Mouse (Mus musculus): ENCODE measurements around the gene Taf6l. TPM values are rescaled to one million over a fixed set of nuclear protein-coding genes. Genes with fewer than 3 reads are reported as not detected.
"Not testable (repeated sequence)": the region's sequence is repeated elsewhere in the genome, so short reads cannot be mapped to it uniquely, and the experiment has no call there.

Taf6l gene
- polyA plus RNA-seq, 1 experiment from 2014 or later, result 32.4 TPM

DNA sequence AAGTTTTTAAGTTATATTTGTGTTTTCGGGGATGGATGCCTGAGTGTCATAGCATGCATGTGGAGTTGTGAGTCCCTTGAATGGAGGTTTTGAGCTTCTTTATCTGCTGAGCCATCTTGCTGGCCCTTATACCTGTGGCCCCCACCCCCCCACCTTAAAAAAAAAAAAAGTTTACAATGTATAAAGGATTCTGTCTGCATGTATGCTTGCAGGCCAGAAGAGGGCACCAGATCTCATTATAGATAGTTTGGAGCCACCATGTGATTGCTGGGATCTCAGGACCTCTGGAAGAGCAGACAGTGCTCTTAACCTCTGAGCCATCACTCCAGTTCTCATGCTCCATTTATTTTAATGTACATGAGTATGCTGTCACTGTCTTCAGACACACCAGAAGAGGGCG, 38.8 kb downstream of the Taf6l start:
- ATAC-seq (ENCODE audit: low FRiP score), result no peak
- Histone ChIP-seq H3K4me1 (peaks cover 9% of the 10 kb centered on the region), H3K9ac (no peak overlapping the region), H3K4me2 (replicated peaks) (no peak overlapping the region), H3K27me3 (no peaks in the 10 kb centered on the region), H3K4me3 (no peak overlapping the region), H3K27ac (no peak overlapping the region), H3K36me3 (peaks cover 78% of the 10 kb centered on the region), H3K9me3 (replicated peaks) (no peaks in the 10 kb centered on the region)
- WGBS, result 71% methylated on average over 2 of the region's 2 CpGs

DNA sequence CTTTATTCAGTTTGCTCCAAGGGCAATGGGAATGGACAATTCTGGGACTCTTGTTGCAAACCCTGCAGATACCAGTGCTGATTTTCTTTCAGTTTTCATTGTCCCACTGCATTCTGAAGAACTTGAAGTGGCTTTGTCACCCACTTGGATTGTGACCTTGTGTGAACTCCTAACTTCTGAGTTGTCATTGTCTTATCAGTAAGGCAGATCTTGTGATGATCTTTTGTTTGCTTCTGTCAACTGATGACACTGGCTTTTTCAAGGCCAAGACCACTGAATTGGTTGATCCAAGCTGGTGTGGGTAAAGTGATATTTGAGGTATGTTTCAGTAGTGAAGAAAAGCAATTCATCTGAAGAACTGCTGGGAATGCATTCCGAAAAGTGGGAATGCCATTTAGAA, 40.8 kb downstream of the Taf6l start:
- Histone ChIP-seq H3K27me3 (no peaks in the 10 kb centered on the region), H3K9ac (no peak overlapping the region), H3K27ac (no peak overlapping the region), H3K4me1 (peaks cover 20% of the 10 kb centered on the region), H3K4me2 (replicated peaks) (no peak overlapping the region), H3K36me3 (peaks cover 64% of the 10 kb centered on the region), H3K4me3 (no peak overlapping the region), H3K9me3 (replicated peaks) (no peaks in the 10 kb centered on the region)
- 91% methylated on average over 1 of the region's 1 CpGs for WGBS
- ATAC-seq (ENCODE audit: low FRiP score), result no peak

DNA sequence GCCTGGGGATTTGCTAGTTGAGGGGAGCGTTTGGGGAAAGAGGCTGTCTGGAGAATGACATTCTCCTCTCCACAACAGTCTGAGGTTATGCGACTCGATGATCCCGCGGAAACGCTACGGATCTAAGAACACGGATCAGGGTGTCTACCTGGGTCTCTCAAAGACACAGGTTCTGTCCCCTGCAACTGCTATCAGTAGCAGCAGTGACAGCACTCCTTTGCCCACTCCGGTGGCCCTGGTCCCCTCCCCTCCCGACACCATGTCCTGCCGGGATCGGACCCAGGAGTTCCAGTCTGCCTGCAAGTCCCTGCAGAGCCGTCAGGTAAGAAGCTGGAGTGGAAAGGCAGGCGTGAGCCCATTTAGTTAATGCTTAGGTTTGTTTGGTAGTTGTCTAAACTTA, 44.0 kb downstream of the Taf6l start:
- Histone ChIP-seq H3K27ac (peak overlapping the region; percentile 95; the same call in 1 of the 2 replicates), H3K36me3 (peaks cover 61% of the 10 kb centered on the region)

DNA sequence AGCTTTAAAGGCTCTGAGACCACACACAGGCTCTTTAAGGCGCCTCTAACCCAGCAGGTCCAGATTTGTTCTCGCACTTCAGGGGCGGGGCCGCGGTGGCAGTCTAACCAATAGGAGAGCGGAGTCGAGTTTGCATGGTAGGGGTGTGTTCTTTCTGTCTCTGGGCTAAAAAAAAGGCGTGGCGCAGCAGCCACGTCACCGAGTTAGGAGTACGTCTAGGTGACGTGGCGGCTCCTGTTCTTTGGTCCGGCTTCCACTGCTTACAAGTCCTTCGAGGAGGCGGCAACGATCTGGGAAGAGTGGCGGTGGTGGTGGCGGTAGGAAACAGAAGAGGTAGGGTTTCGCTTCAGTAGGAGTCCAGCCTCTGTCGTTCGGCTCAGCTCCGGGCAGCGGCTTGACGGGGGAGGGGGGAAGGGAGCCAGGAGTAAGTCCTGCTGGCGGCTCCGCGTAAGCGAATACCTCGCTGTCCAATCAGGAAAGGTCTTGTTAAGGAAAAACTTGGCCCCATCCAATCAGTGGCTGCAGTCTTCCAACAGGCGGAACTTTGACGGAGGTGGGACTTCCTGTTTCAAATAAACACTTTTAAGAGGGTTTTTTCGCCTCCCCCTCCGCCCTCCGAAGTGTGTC, 44.9 kb downstream of the Taf6l start, which contains the start of gene Stx5a:
Stx5a (plus strand) TSS at position 171 of the 627 bp plus-strand sequence.
- Histone ChIP-seq H3K4me2 (replicated peaks) (peak within 1 kb of the TSS; percentile 98), H3K36me3 (peaks cover 53% of the 10 kb centered on the region), H3K4me1 (peaks cover 24% of the 10 kb centered on the region), H3K27me3 (no peaks in the 10 kb centered on the region), H3K27ac (peak within 1 kb of the TSS; percentile 95), H3K9me3 (replicated peaks) (no peaks in the 10 kb centered on the region), H3K4me3 (peak within 1 kb of the TSS; percentile 89), H3K9ac (peak within 1 kb of the TSS; percentile 89)
- WGBS, result under 1% methylated on average over 36 of the region's 36 CpGs
- ATAC-seq (ENCODE audit: low FRiP score), result peak; percentile 97

More for the DNA sequence above, 44.0 kb downstream of the Taf6l start:
- ATAC-seq (ENCODE audit: low FRiP score), result no peak
- Histone ChIP-seq H3K9ac (peak overlapping the region; percentile 89), H3K4me1 (peaks cover 22% of the 10 kb centered on the region), H3K4me3 (peak overlapping the region; percentile 89), H3K9me3 (replicated peaks) (no peaks in the 10 kb centered on the region), H3K27me3 (no peaks in the 10 kb centered on the region), H3K4me2 (replicated peaks) (peak overlapping the region; percentile 98)
- 21% methylated on average over 14 of the region's 14 CpGs for WGBS

DNA sequence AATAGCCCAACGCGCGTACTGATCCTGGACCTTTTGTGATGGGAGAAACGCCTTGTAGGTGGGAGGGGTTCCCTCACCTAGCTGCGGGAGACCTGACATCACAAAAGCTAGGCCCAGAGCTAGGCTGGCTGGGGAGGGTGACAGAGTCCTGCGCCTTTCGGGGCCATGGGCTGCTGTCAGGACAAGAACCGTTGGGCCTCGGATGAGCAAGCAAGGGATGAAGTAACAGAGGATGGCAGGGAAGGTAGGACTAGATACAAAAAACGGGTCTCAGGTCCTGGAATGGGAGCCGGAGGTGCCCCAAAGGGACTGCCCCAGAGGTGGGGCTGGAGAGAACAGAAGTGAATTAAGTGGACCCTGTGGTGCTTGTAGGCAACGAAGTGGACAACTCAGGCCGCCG, 45.6 kb downstream of the Taf6l start, which contains the start of gene 1700092M07Rik:
1700092M07Rik (plus strand) TSS at position 116 of the 400 bp plus-strand sequence.
- H3K4me3 ChIP-seq, result peak within 1 kb of the TSS; percentile 89
- WGBS, result 64% methylated on average over 14 of the region's 14 CpGs
- peaks cover 45% of the 10 kb centered on the region for H3K36me3 ChIP-seq
- H3K27ac ChIP-seq, result peak within 1 kb of the TSS; percentile 95
- H3K27me3 ChIP-seq, result no peaks in the 10 kb centered on the region
- no peaks in the 10 kb centered on the region for H3K9me3 ChIP-seq (replicated peaks)
- H3K9ac ChIP-seq, result peak within 1 kb of the TSS; percentile 89
- ATAC-seq (ENCODE audit: low FRiP score), result no peak
- peak within 1 kb of the TSS; percentile 98 for H3K4me2 ChIP-seq (replicated peaks)
- peaks cover 27% of the 10 kb centered on the region for H3K4me1 ChIP-seq

DNA sequence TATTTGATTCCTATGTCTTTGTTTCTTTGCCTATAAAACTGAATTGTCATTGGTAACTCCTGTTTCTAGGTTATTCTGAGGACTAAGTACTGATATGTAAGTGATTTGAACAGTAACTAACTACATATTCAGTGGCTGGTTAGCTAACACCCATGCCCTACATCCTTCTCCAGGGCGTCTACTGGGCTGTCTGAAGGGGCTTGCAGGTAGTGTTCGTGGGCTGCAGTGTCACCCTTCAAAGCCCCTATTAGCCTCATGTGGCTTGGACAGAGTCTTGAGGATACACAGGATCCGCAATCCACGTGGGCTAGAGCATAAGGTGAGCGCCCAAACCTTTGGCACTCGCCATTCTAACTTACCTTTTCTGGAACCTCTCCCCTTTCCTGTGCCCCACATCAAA, 46.6 kb downstream of the Taf6l start:
- 88% methylated on average over 6 of the region's 6 CpGs for WGBS
- Histone ChIP-seq H3K36me3 (peaks cover 36% of the 10 kb centered on the region), H3K4me2 (replicated peaks) (no peak overlapping the region), H3K4me3 (no peak overlapping the region), H3K9me3 (replicated peaks) (no peaks in the 10 kb centered on the region), H3K9ac (no peak overlapping the region), H3K27me3 (no peaks in the 10 kb centered on the region), H3K27ac (no peak overlapping the region), H3K4me1 (peaks cover 31% of the 10 kb centered on the region)
- no peak for ATAC-seq (ENCODE audit: low FRiP score)

DNA sequence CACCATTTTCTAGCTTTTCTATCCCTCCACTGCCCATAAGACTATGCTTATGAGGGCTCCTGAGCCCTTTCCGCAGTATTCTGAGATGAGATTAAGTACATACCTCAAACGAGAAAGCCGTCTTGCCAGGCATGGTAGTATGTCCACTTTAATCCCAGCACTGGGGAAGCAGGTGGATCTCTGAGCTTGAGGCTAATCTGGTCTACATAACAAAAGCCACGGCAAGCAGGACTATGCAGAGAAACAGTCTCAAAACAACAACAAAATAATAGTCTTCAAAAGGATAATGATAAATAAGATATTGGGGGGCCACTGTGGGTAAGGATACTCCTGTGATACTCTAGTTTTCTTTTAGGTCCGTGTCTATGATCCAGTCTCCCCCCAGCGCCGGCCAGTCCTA, 47.3 kb downstream of the Taf6l start:
- peaks cover 34% of the 10 kb centered on the region for H3K36me3 ChIP-seq
- H3K4me1 ChIP-seq, result peaks cover 31% of the 10 kb centered on the region
- ATAC-seq (ENCODE audit: low FRiP score), result no peak
- H3K27me3 ChIP-seq, result no peaks in the 10 kb centered on the region
- WGBS, result 89% methylated on average over 7 of the region's 7 CpGs
- H3K9me3 ChIP-seq (replicated peaks), result no peaks in the 10 kb centered on the region
- H3K4me2 ChIP-seq (replicated peaks), result no peak overlapping the region
- H3K4me3 ChIP-seq, result no peak overlapping the region
- no peak overlapping the region for H3K27ac ChIP-seq
- no peak overlapping the region for H3K9ac ChIP-seq

DNA sequence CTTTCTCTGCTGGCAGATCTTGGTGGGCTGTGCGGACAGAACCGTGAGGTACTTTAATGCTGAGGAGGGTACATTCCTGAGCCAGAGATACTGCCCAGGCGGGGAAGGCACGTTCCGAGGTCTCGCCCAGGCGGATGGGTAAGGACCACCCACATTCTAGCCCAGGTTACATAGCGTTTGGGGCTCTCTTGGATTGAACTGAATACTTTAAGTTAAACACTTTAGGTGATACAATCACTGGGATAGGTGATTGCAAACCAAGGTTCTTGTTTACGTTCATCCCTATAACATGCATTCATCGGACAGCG, 50.1 kb downstream of the Taf6l start:
- Histone ChIP-seq H3K4me2 (replicated peaks) (peak overlapping the region; percentile 86), H3K4me1 (peaks cover 18% of the 10 kb centered on the region), H3K27me3 (no peaks in the 10 kb centered on the region), H3K4me3 (peak overlapping the region; percentile 72), H3K27ac (peak overlapping the region; percentile 64), H3K9ac (peak overlapping the region; percentile 76), H3K36me3 (peaks cover 32% of the 10 kb centered on the region), H3K9me3 (replicated peaks) (no peaks in the 10 kb centered on the region)
- 3% methylated on average over 11 of the region's 11 CpGs for WGBS
- peak; percentile 33 for ATAC-seq (ENCODE audit: low FRiP score)

DNA sequence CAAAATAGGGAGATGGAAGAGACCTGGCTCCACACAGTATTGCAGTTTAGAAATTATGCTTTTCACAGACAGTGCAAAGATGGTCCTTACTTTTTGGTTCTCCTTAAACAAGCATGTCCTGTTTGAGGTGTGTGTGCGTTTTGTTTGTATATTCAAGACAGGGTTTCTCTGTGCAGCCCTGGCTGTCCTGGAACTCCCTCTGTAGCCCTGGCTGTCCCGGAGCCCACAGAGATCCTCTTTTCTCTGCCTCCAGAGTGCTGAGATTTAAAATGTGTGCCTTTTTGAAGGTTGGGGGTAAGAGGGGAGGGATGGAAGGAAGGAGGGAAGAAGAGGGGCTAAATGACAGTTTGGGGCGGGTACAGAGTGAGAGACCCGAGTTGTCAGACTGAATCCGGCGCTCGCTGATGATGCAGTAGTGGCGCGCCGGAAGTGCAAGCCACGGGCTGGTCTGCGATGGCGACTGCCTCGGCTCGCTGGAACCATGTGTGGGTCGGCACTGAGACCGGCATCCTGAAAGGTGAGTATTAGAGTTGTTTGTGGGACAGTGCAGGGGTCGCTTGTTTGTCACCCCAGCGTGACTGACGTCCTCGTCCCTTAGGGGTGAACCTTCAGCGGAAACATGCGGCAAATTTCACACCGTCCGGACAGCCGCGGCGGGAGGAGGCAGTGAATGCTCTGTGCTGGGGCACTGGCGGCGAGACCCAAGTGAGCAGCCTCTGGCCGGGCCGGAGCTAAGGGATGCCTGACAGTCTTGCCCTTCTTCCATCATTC, 50.6 kb downstream of the Taf6l start, which contains the start of gene Wdr74:
Wdr74 (plus strand) TSS at position 439 of the 771 bp plus-strand sequence.
- H3K27ac ChIP-seq, result peak within 1 kb of the TSS; percentile 64
- peak within 1 kb of the TSS; percentile 86 for H3K4me2 ChIP-seq (replicated peaks)
- H3K36me3 ChIP-seq, result peaks cover 31% of the 10 kb centered on the region
- H3K9ac ChIP-seq, result peak within 1 kb of the TSS; percentile 76
- no peaks in the 10 kb centered on the region for H3K9me3 ChIP-seq (replicated peaks)
- H3K4me3 ChIP-seq, result peak within 1 kb of the TSS; percentile 72
- peaks cover 13% of the 10 kb centered on the region for H3K4me1 ChIP-seq
- whole genome bisulfite sequencing, result under 1% methylated on average over 32 of the region's 32 CpGs
- no peaks in the 10 kb centered on the region for H3K27me3 ChIP-seq
- peak; percentile 95 for ATAC-seq (ENCODE audit: low FRiP score)

DNA sequence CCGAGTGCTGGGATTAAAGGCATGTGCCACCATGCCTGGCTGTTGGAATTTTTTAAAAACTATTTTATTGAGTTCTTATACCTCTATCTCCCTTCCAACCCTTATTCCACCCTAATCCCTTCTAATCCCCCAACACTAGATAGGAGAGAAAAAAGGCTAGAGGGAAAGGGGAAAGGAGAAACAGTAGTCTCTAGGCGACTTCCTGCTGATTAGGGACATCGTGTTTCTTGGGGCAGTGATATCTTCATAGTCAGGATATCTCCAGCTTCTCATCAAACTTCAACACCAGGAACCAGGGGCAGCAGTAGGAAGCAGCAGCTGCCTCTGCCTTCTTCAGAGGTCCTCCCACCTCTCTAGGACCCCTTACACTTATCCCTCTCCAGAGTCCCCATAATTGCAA, 51.9 kb downstream of the Taf6l start:
- Histone ChIP-seq H3K9me3 (replicated peaks) (no peaks in the 10 kb centered on the region), H3K36me3 (peaks cover 18% of the 10 kb centered on the region), H3K9ac (no peak overlapping the region), H3K4me1 (peaks cover 10% of the 10 kb centered on the region; the same call in 1 of the 2 replicates), H3K4me2 (replicated peaks) (no peak overlapping the region), H3K27me3 (no peaks in the 10 kb centered on the region), H3K27ac (no peak overlapping the region), H3K4me3 (no peak overlapping the region)
- WGBS, result 84% methylated on average over 3 of the region's 3 CpGs
- no peak for ATAC-seq (ENCODE audit: low FRiP score)

DNA sequence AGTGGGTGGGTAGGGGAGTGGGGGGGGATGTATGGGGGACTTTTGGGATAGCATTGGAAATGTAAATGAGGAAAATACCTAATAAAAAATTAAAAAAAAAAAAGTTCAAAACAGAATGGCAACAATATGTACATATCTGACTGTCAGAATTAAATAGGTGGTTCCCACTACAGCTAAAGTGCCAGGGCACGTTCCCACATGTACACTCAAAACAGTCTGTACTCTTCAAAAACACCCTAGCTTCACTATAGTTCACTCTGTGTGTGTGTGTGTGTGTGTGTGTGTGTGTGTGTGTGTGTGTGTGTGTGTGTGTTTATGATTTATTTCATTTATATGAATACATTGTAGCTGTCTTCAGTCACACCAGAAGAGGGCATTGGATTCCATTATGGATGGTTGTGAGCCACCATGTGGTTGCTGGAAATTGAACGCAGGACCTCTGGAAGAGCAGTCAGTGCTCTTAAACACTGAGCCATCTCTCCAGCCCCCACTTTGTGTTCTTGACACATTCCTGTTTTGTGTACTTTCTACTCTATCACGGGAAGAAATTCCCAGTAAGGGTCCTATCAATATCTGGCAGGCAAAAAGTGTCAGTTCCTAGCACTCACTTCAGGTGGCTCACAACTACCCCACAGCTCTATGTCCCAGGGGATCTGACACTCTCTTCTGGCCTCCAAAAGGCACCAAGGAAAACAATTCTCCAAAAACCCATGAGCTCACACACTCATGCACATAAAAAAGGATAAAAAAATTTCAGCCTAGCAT, 57.7 kb downstream of the Taf6l start:
- not testable (repeated sequence) for H3K9me3 ChIP-seq (replicated peaks); H3K27me3 ChIP-seq; ATAC-seq (ENCODE audit: low FRiP score); H3K27ac ChIP-seq; H3K4me2 ChIP-seq (replicated peaks); H3K4me3 ChIP-seq; H3K9ac ChIP-seq
- Histone ChIP-seq H3K36me3 (peaks cover 30% of the 10 kb centered on the region), H3K4me1 (peaks cover 14% of the 10 kb centered on the region)
- 50% methylated on average over 3 of the region's 3 CpGs for WGBS

DNA sequence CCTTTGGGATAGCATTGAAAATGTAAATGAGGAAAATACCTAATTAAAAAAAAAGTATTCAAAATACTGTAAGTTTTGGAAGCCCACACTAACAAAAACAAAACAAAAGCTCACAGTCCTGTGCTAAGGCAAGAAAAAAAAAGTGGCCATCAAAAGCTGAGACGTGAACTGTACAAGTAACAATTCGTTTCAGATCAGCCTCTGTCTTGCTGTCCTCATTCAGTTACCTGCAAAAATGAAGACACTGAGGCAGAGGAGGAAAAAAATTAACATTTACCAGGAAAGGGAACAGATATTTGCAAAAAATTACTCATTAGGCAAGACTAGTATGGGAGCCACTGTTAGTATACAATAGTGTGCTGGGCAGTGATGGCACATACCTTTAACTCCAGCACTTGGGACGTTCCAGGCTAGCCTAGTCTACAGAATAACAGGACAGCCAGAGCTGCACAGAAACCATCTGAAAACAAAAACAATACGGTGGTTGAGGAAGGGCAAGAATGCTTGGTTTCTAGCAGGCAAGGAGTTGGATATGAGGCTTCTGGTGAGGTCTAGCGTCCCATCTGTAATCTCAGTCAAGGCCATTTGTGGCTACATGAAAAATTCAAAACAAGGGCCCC, 58.6 kb downstream of the Taf6l start:
- 28% methylated on average over 5 of the region's 5 CpGs for WGBS
- Histone ChIP-seq H3K4me1 (peaks cover 14% of the 10 kb centered on the region), H3K9ac (no peak overlapping the region), H3K27me3 (no peaks in the 10 kb centered on the region), H3K4me2 (replicated peaks) (no peak overlapping the region), H3K4me3 (no peak overlapping the region), H3K36me3 (peaks cover 30% of the 10 kb centered on the region), H3K9me3 (replicated peaks) (no peaks in the 10 kb centered on the region), H3K27ac (no peak overlapping the region)
- no peak for ATAC-seq (ENCODE audit: low FRiP score)

Data from hindbrain, embryonic 12.5 days (tissue).